Mouse (Mus musculus) c-Kit-negative CD71-positive TER-119-positive erythroid progenitor cells, embryonic 14.5 days (primary cell): Measurements from ENCODE around the gene Fam198a.
"Not testable (repeated sequence)": the region's sequence is repeated elsewhere in the genome, so short reads cannot be mapped to it uniquely, and the experiment has no call there.

ENCODE experiments used
- DNase-seq: peaks from one replicate; pipeline ENCODE4 v3.0.0-alpha.2; 2013; ENCODE audit warnings: low read depth, low spot score

Fam198a gene

GRCm38 (mm10) chr9:122021171-122021570, 70.4 kb downstream of the Fam198a start:
- not testable (repeated sequence) for DNase-seq

- DNase-seq, result no peak
Measured at GRCm38 (mm10) chr9:122021581-122021980, 70.8 kb downstream of the Fam198a start.

GRCm38 (mm10) chr9:122022776-122023175, 72.0 kb downstream of the Fam198a start:
- DNase-seq, result no peak

- no peak for DNase-seq
Measured at GRCm38 (mm10) chr9:122023873-122024272, 73.1 kb downstream of the Fam198a start.

GRCm38 (mm10) chr9:122024419-122024818, 73.6 kb downstream of the Fam198a start:
- DNase-seq, result no peak

GRCm38 (mm10) chr9:122025855-122026590, 75.2 kb downstream of the Fam198a start:
- DNase-seq, result no peak

GRCm38 (mm10) chr9:122027081-122027913, 76.5 kb downstream of the Fam198a start:
- no peak for DNase-seq

- DNase-seq, result no peak
Measured at GRCm38 (mm10) chr9:122027914-122028745, 77.3 kb downstream of the Fam198a start.

GRCm38 (mm10) chr9:122029765-122030164, 79.0 kb downstream of the Fam198a start:
- no peak for DNase-seq
